29 mouse cellular contexts compared by ENCODE assay signal in the genomic region with DNA sequence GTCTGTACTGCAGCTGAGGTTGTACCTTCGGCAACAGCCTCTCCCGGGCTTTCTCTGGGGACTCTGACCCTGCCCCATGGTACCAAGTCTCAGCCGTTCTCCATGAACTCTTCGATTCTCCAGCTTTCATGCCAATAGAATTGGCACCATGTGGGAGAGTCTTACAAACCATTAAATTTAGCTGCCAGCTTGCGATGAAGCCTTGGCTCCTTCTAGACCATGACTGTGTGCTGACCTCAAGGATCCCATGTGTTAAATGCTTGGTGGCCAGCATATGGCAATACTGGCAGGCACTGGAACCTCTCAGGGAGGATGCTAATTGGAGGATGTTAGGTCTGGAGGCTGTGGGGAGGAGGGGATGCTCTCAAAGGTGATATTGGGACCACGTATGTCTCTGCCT. TPM values are rescaled to one million over a fixed set of nuclear protein-coding genes. Genes with fewer than 3 reads are reported as not detected.
A peak's percentile ranks its signal among the peaks of the same experiment; 100 is the strongest.
DNase-seq lines count a peak whose midpoint lies in the region; ATAC-seq and TF ChIP-seq lines count a peak whose summit lies in the region.
"Had no signal": no experiment of that assay in that cellular context is flagged by ENCODE, and none has a peak within 500 bp of the region (broad histone marks: within the 10 kb centered on the region; RNA-seq: fewer than 3 reads in every experiment).

No protein-coding gene starts in this region.

- H3K4me2 ChIP-seq in midbrain, postnatal 0 days (ENCODE audit: low read depth, low read length, poor library complexity, severe bottlenecking), result no peak overlapping the region
- H3K4me2 ChIP-seq in midbrain, embryonic 11.5 days, result no peak overlapping the region
- H3K4me2 ChIP-seq in intestine, embryonic 16.5 days (ENCODE audit: low read depth, low read length), result no peak overlapping the region
- H3K4me2 ChIP-seq: hindbrain, embryonic 14.5 days; intestine, embryonic 15.5 days; kidney, embryonic 15.5 days; limb, embryonic 15.5 days; lung, embryonic 15.5 days; neural tube, embryonic 15.5 days; stomach, embryonic 15.5 days had no signal

- DNase-seq in midbrain, postnatal 0 days (ENCODE audit: low spot score), result peak; percentile 53
- no peak for DNase-seq in midbrain, embryonic 11.5 days (ENCODE audit: low spot score, missing footprints)
- DNase-seq in cerebellum, adult 2 months, result peak; percentile 61 to 83
- peak; percentile 63 to 71 for DNase-seq in cerebellum, postnatal 25 days
- no peak for DNase-seq in lung, postnatal 25 days (ENCODE audit: low spot score)
- no peak for DNase-seq in lung, adult 18-20 months
- DNase-seq: adrenal gland, postnatal 10 days; embryo, embryonic 11 days; gastrocnemius, postnatal 25 days; heart, adult 18-20 months; kidney, postnatal 36 days; layer of hippocampus, postnatal 36 days; lung, postnatal 4 days; right cerebral cortex, adult 18-20 months; right cerebral cortex, postnatal 4 days; thymus, postnatal 36 days had no signal

- H3K4me1 ChIP-seq in midbrain, postnatal 0 days (ENCODE audit: insufficient read depth, low read length), result no peaks in the 10 kb centered on the region
- peaks cover 16% of the 10 kb centered on the region for H3K4me1 ChIP-seq in midbrain, embryonic 11.5 days (ENCODE audit: control insufficient read depth, insufficient read depth, low read length)
- 0 out of 2 replicates have a peak, but pooled peaks cover 3% of the 10 kb centered on the region for H3K4me1 ChIP-seq in cerebellum, adult 2 months (ENCODE audit: control insufficient read depth, insufficient read depth, low read length)
- peaks cover 3% of the 10 kb centered on the region for H3K4me1 ChIP-seq in intestine, embryonic 16.5 days (ENCODE audit: control insufficient read depth, insufficient read depth, low read length)
- H3K4me1 ChIP-seq: intestine, embryonic 15.5 days; stomach, embryonic 15.5 days had no signal

- H3K9ac ChIP-seq in midbrain, postnatal 0 days (replicated peaks; ENCODE audit: low read length, poor library complexity, severe bottlenecking), result no peak overlapping the region
- H3K9ac ChIP-seq in midbrain, embryonic 11.5 days (ENCODE audit: low read length), result no peak overlapping the region
- H3K9ac ChIP-seq in intestine, embryonic 16.5 days (ENCODE audit: low read depth, low read length), result no peak overlapping the region
- H3K9ac ChIP-seq: hindbrain, embryonic 14.5 days; intestine, embryonic 15.5 days; kidney, embryonic 15.5 days; limb, embryonic 15.5 days; liver, embryonic 14.5 days; lung, embryonic 15.5 days; neural tube, embryonic 15.5 days; stomach, embryonic 15.5 days had no signal

- TF ChIP-seq POLR2A in cerebellum, adult 2 months (IDR thresholded peaks at IDR 0.05; ENCODE audit: borderline replicate concordance, insufficient read depth, low read length), result no peak

- 0 out of 2 replicates have a peak, but pooled peaks cover 2% of the 10 kb centered on the region for H3K27me3 ChIP-seq in midbrain, postnatal 0 days (ENCODE audit: insufficient read depth, low read length)
- H3K27me3 ChIP-seq in midbrain, embryonic 11.5 days (ENCODE audit: control insufficient read depth, insufficient read depth, low read length), result no peaks in the 10 kb centered on the region
- H3K27me3 ChIP-seq in cerebellum, adult 2 months (ENCODE audit: control insufficient read depth, insufficient read depth, low read length), result no peaks in the 10 kb centered on the region; the same call in 1 of the 2 replicates
- no peaks in the 10 kb centered on the region for H3K27me3 ChIP-seq in intestine, embryonic 16.5 days (replicated peaks; ENCODE audit: control insufficient read depth, insufficient read depth, low read length)
- H3K27me3 ChIP-seq: intestine, embryonic 15.5 days; kidney, embryonic 15.5 days; limb, embryonic 15.5 days; lung, embryonic 15.5 days; stomach, embryonic 15.5 days had no signal

- 94% methylated on average over 6 of the region's 6 CpGs for WGBS in midbrain, postnatal 0 days
- WGBS in midbrain, embryonic 11.5 days, result 93% methylated on average over 6 of the region's 6 CpGs
- 15% methylated on average over 6 of the region's 6 CpGs for WGBS in cerebellum, adult 2 months
- WGBS in intestine, embryonic 16.5 days, result 94% methylated on average over 6 of the region's 6 CpGs

- H3K27ac ChIP-seq in midbrain, postnatal 0 days (ENCODE audit: low read depth, low read length), result no peak overlapping the region
- no peak overlapping the region for H3K27ac ChIP-seq in midbrain, embryonic 11.5 days (ENCODE audit: low read depth, low read length)
- no peak overlapping the region for H3K27ac ChIP-seq in cerebellum, adult 2 months (ENCODE audit: insufficient read depth, low read length)
- H3K27ac ChIP-seq in intestine, embryonic 16.5 days (ENCODE audit: low read length), result no peak overlapping the region
- H3K27ac ChIP-seq: hindbrain, embryonic 14.5 days; intestine, embryonic 15.5 days; kidney, embryonic 15.5 days; limb, embryonic 15.5 days; liver, embryonic 14.5 days; lung, embryonic 15.5 days; neural tube, embryonic 15.5 days; stomach, embryonic 15.5 days had no signal

- H3K36me3 ChIP-seq in midbrain, postnatal 0 days (ENCODE audit: insufficient read depth, low read length), result no peaks in the 10 kb centered on the region
- H3K36me3 ChIP-seq in midbrain, embryonic 11.5 days (ENCODE audit: control insufficient read depth, insufficient read depth, low read length), result no peaks in the 10 kb centered on the region
- H3K36me3 ChIP-seq in intestine, embryonic 16.5 days (ENCODE audit: control insufficient read depth, insufficient read depth, low read length), result no peaks in the 10 kb centered on the region
- H3K36me3 ChIP-seq: intestine, embryonic 15.5 days; kidney, embryonic 15.5 days; limb, embryonic 15.5 days; lung, embryonic 15.5 days; neural tube, embryonic 15.5 days; stomach, embryonic 15.5 days had no signal

- no peak overlapping the region for H3K4me3 ChIP-seq in midbrain, postnatal 0 days (ENCODE audit: low read depth, low read length)
- H3K4me3 ChIP-seq in midbrain, embryonic 11.5 days (ENCODE audit: low read depth, low read length), result no peak overlapping the region
- no peak overlapping the region for H3K4me3 ChIP-seq in cerebellum, adult 2 months (replicated peaks; ENCODE audit: insufficient read depth, low read depth, low read length)
- H3K4me3 ChIP-seq in intestine, embryonic 16.5 days (ENCODE audit: low read length), result no peak overlapping the region
- H3K4me3 ChIP-seq: intestine, embryonic 15.5 days; kidney, embryonic 15.5 days; limb, embryonic 15.5 days; lung, embryonic 15.5 days; neural tube, embryonic 15.5 days; stomach, embryonic 15.5 days had no signal

- ATAC-seq in midbrain, postnatal 0 days (ENCODE audit: low FRiP score), result no peak
- ATAC-seq in midbrain, embryonic 11.5 days (ENCODE audit: low FRiP score), result no peak
- ATAC-seq in intestine, embryonic 16.5 days, result no peak
- ATAC-seq: forebrain, embryonic 16.5 days; intestine, embryonic 15.5 days had no signal

- TF ChIP-seq CTCF in midbrain, postnatal 0 days (IDR thresholded peaks at IDR 0.05), result no peak
- TF ChIP-seq CTCF in cerebellum, adult 2 months (IDR thresholded peaks at IDR 0.05; ENCODE audit: borderline replicate concordance, insufficient read depth, low read depth, low read length), result no peak

- H3K9me3 ChIP-seq in midbrain, postnatal 0 days (ENCODE audit: low read length), result no peaks in the 10 kb centered on the region
- H3K9me3 ChIP-seq in midbrain, embryonic 11.5 days (ENCODE audit: control insufficient read depth, low read length), result no peaks in the 10 kb centered on the region
- no peaks in the 10 kb centered on the region for H3K9me3 ChIP-seq in intestine, embryonic 16.5 days (ENCODE audit: control insufficient read depth, low read length)
- H3K9me3 ChIP-seq: intestine, embryonic 15.5 days; kidney, embryonic 15.5 days; limb, embryonic 15.5 days; lung, embryonic 15.5 days; neural tube, embryonic 15.5 days; stomach, embryonic 15.5 days had no signal

RNA-seq across cellular contexts. Expression of gene Frem1, which starts 4.4 kb away (rescaled TPM):
- 4.0 and 5.1 TPM in 2 replicates for total RNA-seq in midbrain, postnatal 0 days (2014; rRNA removed)
- 1.0 and 1.1 TPM in 2 replicates for polyA plus RNA-seq in midbrain, postnatal 0 days (2015; fragmentation: Nextera tagmentation; extraction: Ambion mirVana)
- 7.3 and 8.2 TPM in 2 replicates for polyA plus RNA-seq in midbrain, embryonic 11.5 days (2014; fragmentation: Nextera tagmentation; extraction: Ambion mirVana)
- polyA plus RNA-seq in cerebellum, adult 2 months (2012; rRNA removed), result 3.4 and 4.3 TPM in 2 replicates
- polyA plus RNA-seq in intestine, embryonic 16.5 days (2015; fragmentation: Nextera tagmentation; extraction: Ambion mirVana), result 4.0 and 4.1 TPM in 2 replicates
- total RNA-seq: megakaryocyte-erythroid progenitor cell, adult 5-6 weeks; MEL had no signal
- polyA plus RNA-seq: C2C12 had no signal

Comparison
In these comparisons a context has a peak if more than half of its experiments do, and no peak if none do; other contexts are left out.
1. DNase-seq: peak in midbrain, postnatal 0 days (single experiment), cerebellum, adult 2 months (2 of 2) and cerebellum, postnatal 25 days (2 of 2); none in midbrain, embryonic 11.5 days (single experiment), lung, postnatal 25 days (single experiment) and lung, adult 18-20 months (0 of 2).